Comparison of ENCODE assay signal across 27 mouse cellular contexts in the genomic region with DNA sequence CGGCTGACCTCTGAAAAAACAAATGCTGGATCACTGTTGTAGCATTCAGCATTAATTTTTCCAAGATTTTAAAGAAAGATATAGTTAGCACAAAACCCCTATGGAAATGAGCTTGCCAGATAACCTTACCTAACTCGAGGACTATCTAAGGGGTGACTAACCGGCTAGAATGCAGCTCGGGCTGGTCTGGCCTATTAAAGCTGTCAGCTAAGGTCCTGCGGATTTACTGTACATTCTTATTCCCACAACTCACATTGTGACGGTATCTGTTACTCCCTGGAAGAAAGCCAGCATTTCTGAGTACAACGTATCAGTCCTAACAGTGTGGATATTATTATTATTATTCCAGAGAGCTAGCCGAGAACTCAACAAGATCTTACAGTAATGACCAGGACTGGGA.
DNase-seq lines count a peak whose midpoint lies in the region; ATAC-seq lines count a peak whose summit lies in the region.
"Had no signal": no experiment of that assay in that cellular context is flagged by ENCODE, and none has a peak within 500 bp of the region (broad histone marks: within the 10 kb centered on the region; RNA-seq: fewer than 3 reads in every experiment).

No protein-coding gene starts in this region.

- H3K9ac ChIP-seq in embryonic facial prominence, embryonic 14.5 days (ENCODE audit: low read depth, low read length) = no peak overlapping the region
- no peak overlapping the region for H3K9ac ChIP-seq in heart, embryonic 16.5 days (ENCODE audit: low read length)
- H3K9ac ChIP-seq in neural tube, embryonic 11.5 days (ENCODE audit: low read length) = no peak overlapping the region
- H3K9ac ChIP-seq: embryonic facial prominence, embryonic 15.5 days; forebrain, embryonic 13.5 days; liver, embryonic 15.5 days; lung, embryonic 15.5 days; midbrain, embryonic 12.5 days; stomach, embryonic 15.5 days had no signal

- intact Hi-C loops in heart, postnatal 25 days (cut with DNase I) = no loop called here
- intact Hi-C loops in left cerebral cortex, postnatal 10 days (cut with DNase I) = no loop called here

- no peaks in the 10 kb centered on the region for H3K4me1 ChIP-seq in embryonic facial prominence, embryonic 14.5 days (ENCODE audit: control insufficient read depth, insufficient read depth, low read length)
- H3K4me1 ChIP-seq in embryonic facial prominence, embryonic 10.5 days = peaks cover 26% of the 10 kb centered on the region
- H3K4me1 ChIP-seq in heart, embryonic 16.5 days (ENCODE audit: control insufficient read depth, insufficient read depth, low read length) = peaks cover 13% of the 10 kb centered on the region
- no peaks in the 10 kb centered on the region for H3K4me1 ChIP-seq in neural tube, embryonic 11.5 days (ENCODE audit: control insufficient read depth, insufficient read depth, low read length)
- H3K4me1 ChIP-seq: embryonic facial prominence, embryonic 15.5 days; liver, embryonic 15.5 days; lung, embryonic 15.5 days; stomach, embryonic 15.5 days had no signal

- H3K27me3 ChIP-seq in embryonic facial prominence, embryonic 14.5 days (replicated peaks; ENCODE audit: control insufficient read depth, insufficient read depth, low read length) = no peaks in the 10 kb centered on the region
- H3K27me3 ChIP-seq in embryonic facial prominence, embryonic 10.5 days (replicated peaks; ENCODE audit: low read depth, poor library complexity, severe bottlenecking) = no peaks in the 10 kb centered on the region
- no peaks in the 10 kb centered on the region for H3K27me3 ChIP-seq in heart, embryonic 16.5 days (ENCODE audit: control insufficient read depth, insufficient read depth, low read length)
- no peaks in the 10 kb centered on the region for H3K27me3 ChIP-seq in neural tube, embryonic 11.5 days (ENCODE audit: control insufficient read depth, insufficient read depth, low read length)
- H3K27me3 ChIP-seq: embryonic facial prominence, embryonic 15.5 days; forebrain, embryonic 13.5 days; liver, embryonic 15.5 days; lung, embryonic 15.5 days; midbrain, embryonic 12.5 days; stomach, embryonic 15.5 days had no signal

- no peak overlapping the region for H3K4me3 ChIP-seq in embryonic facial prominence, embryonic 14.5 days (ENCODE audit: low read depth, low read length)
- no peak overlapping the region for H3K4me3 ChIP-seq in embryonic facial prominence, embryonic 10.5 days
- no peak overlapping the region for H3K4me3 ChIP-seq in heart, embryonic 16.5 days (ENCODE audit: low read length)
- H3K4me3 ChIP-seq in neural tube, embryonic 11.5 days (ENCODE audit: low read depth, low read length) = no peak overlapping the region
- H3K4me3 ChIP-seq: embryonic facial prominence, embryonic 15.5 days; forebrain, embryonic 13.5 days; heart, embryonic 10.5 days; liver, embryonic 15.5 days; lung, embryonic 15.5 days; midbrain, embryonic 12.5 days; stomach, embryonic 15.5 days had no signal

- H3K36me3 ChIP-seq in embryonic facial prominence, embryonic 14.5 days (ENCODE audit: control insufficient read depth, insufficient read depth, low read length) = no peaks in the 10 kb centered on the region
- H3K36me3 ChIP-seq in embryonic facial prominence, embryonic 10.5 days (replicated peaks) = no peaks in the 10 kb centered on the region
- peaks cover 1% of the 10 kb centered on the region; the same call in 1 of the 2 replicates for H3K36me3 ChIP-seq in heart, embryonic 16.5 days (ENCODE audit: control insufficient read depth, insufficient read depth)
- H3K36me3 ChIP-seq in neural tube, embryonic 11.5 days (ENCODE audit: control insufficient read depth, insufficient read depth, low read length) = no peaks in the 10 kb centered on the region
- H3K36me3 ChIP-seq: embryonic facial prominence, embryonic 15.5 days; liver, embryonic 15.5 days; lung, embryonic 15.5 days; midbrain, embryonic 12.5 days; stomach, embryonic 15.5 days had no signal

- no peak overlapping the region for H3K27ac ChIP-seq in embryonic facial prominence, embryonic 14.5 days (replicated peaks; ENCODE audit: low read depth, low read length)
- no peak overlapping the region for H3K27ac ChIP-seq in embryonic facial prominence, embryonic 10.5 days (replicated peaks)
- peak overlapping the region; percentile 51 for H3K27ac ChIP-seq in heart, embryonic 16.5 days (ENCODE audit: low read length)
- H3K27ac ChIP-seq in neural tube, embryonic 11.5 days (ENCODE audit: low read depth, low read length) = no peak overlapping the region
- H3K27ac ChIP-seq: embryonic facial prominence, embryonic 15.5 days; forebrain, embryonic 13.5 days; heart, embryonic 10.5 days; kidney, postnatal 0 days; liver, embryonic 15.5 days; lung, embryonic 15.5 days; midbrain, embryonic 12.5 days; stomach, embryonic 15.5 days had no signal

- H3K4me2 ChIP-seq in embryonic facial prominence, embryonic 14.5 days (ENCODE audit: low read depth, low read length) = no peak overlapping the region
- H3K4me2 ChIP-seq in heart, embryonic 16.5 days (ENCODE audit: low read depth, low read length) = no peak overlapping the region
- no peak overlapping the region for H3K4me2 ChIP-seq in neural tube, embryonic 11.5 days (ENCODE audit: low read depth)
- H3K4me2 ChIP-seq: embryonic facial prominence, embryonic 15.5 days; forebrain, embryonic 13.5 days; liver, embryonic 15.5 days; lung, embryonic 15.5 days; midbrain, embryonic 12.5 days; stomach, embryonic 15.5 days had no signal

- peak; percentile 57 for ATAC-seq in embryonic facial prominence, embryonic 14.5 days (ENCODE audit: low read depth)
- no peak for ATAC-seq in heart, embryonic 16.5 days (replicated peaks; ENCODE audit: extremely low read depth, insufficient read depth, low FRiP score)
- no peak for ATAC-seq in neural tube, embryonic 11.5 days (ENCODE audit: insufficient read depth, low FRiP score, low TSS enrichment)
- ATAC-seq: forebrain, embryonic 13.5 days; intestine, embryonic 16.5 days had no signal

- no peaks in the 10 kb centered on the region for H3K9me3 ChIP-seq in embryonic facial prominence, embryonic 14.5 days (ENCODE audit: control insufficient read depth, low read length)
- no peaks in the 10 kb centered on the region for H3K9me3 ChIP-seq in embryonic facial prominence, embryonic 10.5 days
- H3K9me3 ChIP-seq in heart, embryonic 16.5 days (replicated peaks; ENCODE audit: control insufficient read depth, low read length) = no peaks in the 10 kb centered on the region; the same call in 1 of the 2 replicates
- no peaks in the 10 kb centered on the region for H3K9me3 ChIP-seq in neural tube, embryonic 11.5 days (ENCODE audit: control insufficient read depth, low read length)
- H3K9me3 ChIP-seq: embryonic facial prominence, embryonic 15.5 days; forebrain, embryonic 13.5 days; heart, embryonic 10.5 days; liver, embryonic 15.5 days; lung, embryonic 15.5 days; midbrain, embryonic 12.5 days; stomach, embryonic 15.5 days had no signal

- 34% methylated on average over 8 of the region's 8 CpGs for WGBS in embryonic facial prominence, embryonic 14.5 days
- 82% methylated on average over 8 of the region's 8 CpGs for WGBS in embryonic facial prominence, embryonic 10.5 days
- WGBS in heart, embryonic 16.5 days = 26% methylated on average over 8 of the region's 8 CpGs
- WGBS in neural tube, embryonic 11.5 days = 78% methylated on average over 8 of the region's 8 CpGs

- peak; percentile 79 for DNase-seq in embryonic facial prominence, embryonic 14.5 days (ENCODE audit: low spot score)
- DNase-seq in embryonic facial prominence, embryonic 10.5 days (ENCODE audit: low spot score) = no peak
- DNase-seq in heart, postnatal 25 days (ENCODE audit: low spot score) = no peak
- DNase-seq in neural tube, embryonic 11.5 days (ENCODE audit: low spot score) = peak; percentile 7
- DNase-seq in neural tube, embryonic 10.5 days (ENCODE audit: extremely low spot score, low spot score) = no peak
- DNase-seq in left cerebral cortex, postnatal 10 days (ENCODE audit: extremely low spot score in 1 of 2, low spot score in 2 of 2) = no peak
- no peak for DNase-seq in thymus, adult 18-20 months
- DNase-seq: adrenal gland, postnatal 25 days; cerebellum, adult 11-12 months; cerebellum, adult 9-11 months; embryo, embryonic 11 days; gastrocnemius, postnatal 10 days; kidney, adult 8-10 months; kidney, postnatal 4 days; left cerebral cortex, postnatal 4 days; right cerebral cortex, postnatal 25 days; thymus, postnatal 25 days had no signal

Comparison
In these comparisons a context has a peak if more than half of its experiments do, and no peak if none do; other contexts are left out.
1. DNase-seq: peak in embryonic facial prominence, embryonic 14.5 days (single experiment) and neural tube, embryonic 11.5 days (single experiment); none in embryonic facial prominence, embryonic 10.5 days (single experiment), heart, postnatal 25 days (single experiment), neural tube, embryonic 10.5 days (single experiment), left cerebral cortex, postnatal 10 days (0 of 2) and thymus, adult 18-20 months (0 of 2).